Mouse (Mus musculus) forebrain, postnatal 0 days (tissue): ENCODE measurements around the gene Alkbh1. TPM values are rescaled to one million over a fixed set of nuclear protein-coding genes. Genes with fewer than 3 reads are reported as not detected.

Experiments
- ATAC-seq: fragments of 200-750 bp; cut with Nextera tagmentation; 2 replicates; pipeline ENCODE4 v1.8.0; 2017; ENCODE audit warnings: mild to moderate bottlenecking, moderate library complexity
- DNase-seq: peaks from one replicate; pipeline ENCODE4 v3.0.0-alpha.2; 2015
- H3K27ac ChIP-seq: fragments of 300-500 bp; sonication (generic); 2 replicates; pipeline ENCODE4 v1.5.1; 2014; ENCODE audit warnings: low read depth, mild to moderate bottlenecking, antibody characterized with exemption, low read length, moderate library complexity, mixed read lengths
- H3K27me3 ChIP-seq: fragments of 300-500 bp; sonication (generic); 2 replicates; pipeline ENCODE4 v1.6.1; 2014; ENCODE audit warnings: mild to moderate bottlenecking, low read length, mixed read lengths; ENCODE audit not compliant: insufficient read depth
- H3K36me3 ChIP-seq: fragments of 300-500 bp; sonication (generic); 2 replicates; pipeline ENCODE4 v1.6.1; 2014; ENCODE audit warnings: mild to moderate bottlenecking, moderate library complexity; ENCODE audit not compliant: insufficient read depth
- H3K4me1 ChIP-seq: fragments of 300-500 bp; sonication (generic); 2 replicates; pipeline ENCODE4 v1.6.1; 2014; ENCODE audit warnings: antibody characterized with exemption; ENCODE audit not compliant: insufficient read depth
- H3K4me2 ChIP-seq: fragments of 300-500 bp; sonication (generic); 2 replicates; pipeline ENCODE4 v1.6.1; 2014; ENCODE audit warnings: low read depth, mild to moderate bottlenecking, moderate library complexity
- H3K4me3 ChIP-seq: fragments of 300-500 bp; sonication (generic); 2 replicates; pipeline ENCODE4 v1.5.1; 2014; ENCODE audit warnings: low read depth, low read length, mixed read lengths
- H3K9ac ChIP-seq: fragments of 300-500 bp; sonication (generic); 2 replicates; pipeline ENCODE4 v1.6.1; 2014; ENCODE audit warnings: mild to moderate bottlenecking
- H3K9me3 ChIP-seq: fragments of 300-500 bp; sonication (generic); 2 replicates; pipeline ENCODE4 v1.6.1; 2016; ENCODE audit warnings: low read length
- CTCF ChIP-seq: sonication (generic); IDR thresholded peaks from 2 replicates; pipeline ENCODE4 v1.5.1; 2016; ENCODE audit warnings: antibody characterized with exemption, control low read depth, low read depth
- WGBS: fragments of 180-500 bp; shearing (Covaris S2); extraction: QIAGEN DNeasy Blood & Tissue Kit; methylation state at CpG from one replicate; pipeline ENCODE4 v1.1.7; 2014; 5-methylcytosine and 5-hydroxymethylcytosine counted together
- polyA plus RNA-seq: library from polyadenylated mRNA; unstranded; fragments of >200 nt; fragmentation: Nextera tagmentation; extraction: Ambion mirVana; gene quantifications from 2 replicates; pipeline ENCODE4 v1.2.1, GENCODE M21; 2015
- total RNA-seq: library from RNA; depleted of rRNA; stranded (reverse); fragments of >200 nt; gene quantifications from 2 replicates; pipeline ENCODE4 v1.2.3, GENCODE M21; 2014

Alkbh1 gene
- total and polyA plus RNA-seq, 2 experiments from 2014 or later, result 28.6 to 40.1 TPM

GRCm38 (mm10) chr12:87405721-87406120 is 38.1 kb downstream of the Alkbh1 start:
- H3K4me2 ChIP-seq, result no peak overlapping the region
- no peaks in the 10 kb centered on the region for H3K4me1 ChIP-seq
- H3K27ac ChIP-seq, result no peak overlapping the region
- WGBS, result 78% methylated on average over 3 of the region's 3 CpGs
- DNase-seq (no peak), ATAC-seq (no peak)
- no peak for TF ChIP-seq CTCF
- H3K9ac ChIP-seq, result no peak overlapping the region
- no peaks in the 10 kb centered on the region for H3K27me3 ChIP-seq
- no peaks in the 10 kb centered on the region for H3K9me3 ChIP-seq
- H3K36me3 ChIP-seq, result no peaks in the 10 kb centered on the region
- no peak overlapping the region for H3K4me3 ChIP-seq

- 86% methylated on average over 4 of the region's 4 CpGs for WGBS
Observed at GRCm38 (mm10) chr12:87405165-87405564, 38.7 kb downstream of the Alkbh1 start.

GRCm38 (mm10) chr12:87401883-87402282 is 41.9 kb downstream of the Alkbh1 start:
- no peak for ATAC-seq
- Histone ChIP-seq H3K27ac (no peak overlapping the region), H3K9ac (no peak overlapping the region), H3K9me3 (no peaks in the 10 kb centered on the region), H3K4me2 (no peak overlapping the region), H3K4me1 (no peaks in the 10 kb centered on the region), H3K4me3 (no peak overlapping the region), H3K36me3 (no peaks in the 10 kb centered on the region), H3K27me3 (no peaks in the 10 kb centered on the region)
- no peak for DNase-seq
- TF ChIP-seq CTCF, result no peak
- WGBS, result 46% methylated on average over 6 of the region's 6 CpGs

More at GRCm38 (mm10) chr12:87405165-87405564, 38.7 kb downstream of the Alkbh1 start:
- no peak for TF ChIP-seq CTCF
- Histone ChIP-seq H3K9me3 (no peaks in the 10 kb centered on the region), H3K4me2 (no peak overlapping the region), H3K27me3 (no peaks in the 10 kb centered on the region), H3K27ac (no peak overlapping the region), H3K9ac (no peak overlapping the region), H3K4me3 (no peak overlapping the region), H3K36me3 (no peaks in the 10 kb centered on the region), H3K4me1 (no peaks in the 10 kb centered on the region)
- DNase-seq (no peak), ATAC-seq (no peak)

GRCm38 (mm10) chr12:87399119-87399819 is 44.5 kb downstream of the Alkbh1 start:
- H3K4me2 ChIP-seq, result no peak overlapping the region
- no peak overlapping the region for H3K27ac ChIP-seq
- no peaks in the 10 kb centered on the region for H3K9me3 ChIP-seq
- H3K27me3 ChIP-seq, result no peaks in the 10 kb centered on the region
- no peaks in the 10 kb centered on the region for H3K4me1 ChIP-seq
- no peak for DNase-seq
- no peak for ATAC-seq
- H3K4me3 ChIP-seq, result no peak overlapping the region
- H3K36me3 ChIP-seq, result no peaks in the 10 kb centered on the region
- 88% methylated on average over 10 of the region's 10 CpGs for WGBS
- TF ChIP-seq CTCF, result no peak
- no peak overlapping the region for H3K9ac ChIP-seq

- no peak for TF ChIP-seq CTCF
- 71% methylated on average over 4 of the region's 4 CpGs for WGBS
- Histone ChIP-seq H3K27me3 (no peaks in the 10 kb centered on the region), H3K4me3 (no peak overlapping the region), H3K27ac (no peak overlapping the region), H3K4me2 (no peak overlapping the region), H3K36me3 (no peaks in the 10 kb centered on the region), H3K9ac (no peak overlapping the region), H3K4me1 (no peaks in the 10 kb centered on the region), H3K9me3 (no peaks in the 10 kb centered on the region)
- ATAC-seq, result no peak
- no peak for DNase-seq
Observed at GRCm38 (mm10) chr12:87397811-87398417, 45.9 kb downstream of the Alkbh1 start.

GRCm38 (mm10) chr12:87397126-87397525 is 46.7 kb downstream of the Alkbh1 start:
- no peak for TF ChIP-seq CTCF
- H3K27me3 ChIP-seq, result no peaks in the 10 kb centered on the region
- ATAC-seq (no peak), DNase-seq (no peak)
- H3K9me3 ChIP-seq, result no peaks in the 10 kb centered on the region
- H3K36me3 ChIP-seq, result no peaks in the 10 kb centered on the region
- no peak overlapping the region for H3K27ac ChIP-seq
- WGBS, result 82% methylated on average over 4 of the region's 4 CpGs
- H3K4me2 ChIP-seq, result no peak overlapping the region
- no peak overlapping the region for H3K9ac ChIP-seq
- no peaks in the 10 kb centered on the region for H3K4me1 ChIP-seq
- H3K4me3 ChIP-seq, result no peak overlapping the region

GRCm38 (mm10) chr12:87394316-87394715 is 49.5 kb downstream of the Alkbh1 start:
- Histone ChIP-seq H3K27ac (no peak overlapping the region), H3K9me3 (no peaks in the 10 kb centered on the region), H3K27me3 (no peaks in the 10 kb centered on the region), H3K9ac (no peak overlapping the region), H3K4me2 (no peak overlapping the region), H3K36me3 (no peaks in the 10 kb centered on the region), H3K4me3 (no peak overlapping the region), H3K4me1 (no peaks in the 10 kb centered on the region)
- no peak for DNase-seq
- 91% methylated on average over 6 of the region's 6 CpGs for WGBS
- no peak for ATAC-seq
- no peak for TF ChIP-seq CTCF
